Mouse (Mus musculus) kidney, embryonic 15.5 days (tissue): ENCODE measurements around the gene Osbpl5. TPM values are rescaled to one million over a fixed set of nuclear protein-coding genes. Genes with fewer than 3 reads are reported as not detected.
"Not testable (repeated sequence)": the region's sequence is repeated elsewhere in the genome, so short reads cannot be mapped to it uniquely, and the experiment has no call there.

Experiments used
- ATAC-seq: fragments of 200-750 bp; cut with Nextera tagmentation; replicated peaks from 2 replicates; pipeline ENCODE4 v1.8.0; 2017; ENCODE audit warnings: moderate TSS enrichment; ENCODE audit not compliant: low FRiP score
- H3K27ac ChIP-seq: fragments of 300-500 bp; sonication (generic); 2 replicates; pipeline ENCODE4 v1.5.1; 2015; ENCODE audit warnings: mild to moderate bottlenecking, inconsistent platforms
- H3K27me3 ChIP-seq: fragments of 300-500 bp; sonication (generic); 2 replicates; pipeline ENCODE4 v1.6.1; 2015; ENCODE audit warnings: inconsistent platforms
- H3K36me3 ChIP-seq: fragments of 300-500 bp; sonication (generic); 2 replicates; pipeline ENCODE4 v1.6.1; 2015; ENCODE audit warnings: inconsistent platforms
- H3K4me1 ChIP-seq: fragments of 300-500 bp; sonication (generic); 2 replicates; pipeline ENCODE4 v1.6.1; 2015; ENCODE audit warnings: inconsistent platforms
- H3K4me2 ChIP-seq: fragments of 300-500 bp; sonication (generic); 2 replicates; pipeline ENCODE4 v1.6.1; 2015; ENCODE audit warnings: moderate library complexity, mild to moderate bottlenecking, inconsistent platforms
- H3K4me3 ChIP-seq: fragments of 300-500 bp; sonication (generic); replicated peaks from 2 replicates; pipeline ENCODE4 v1.5.1; 2015; ENCODE audit warnings: mild to moderate bottlenecking, inconsistent platforms
- H3K9ac ChIP-seq: fragments of 300-500 bp; sonication (generic); 2 replicates; pipeline ENCODE4 v1.6.1; 2015; ENCODE audit warnings: mild to moderate bottlenecking, inconsistent platforms
- H3K9me3 ChIP-seq: fragments of 300-500 bp; sonication (generic); replicated peaks from 2 replicates; pipeline ENCODE4 v1.6.1; 2016; ENCODE audit warnings: inconsistent platforms
- WGBS: fragments of 180-500 bp; shearing (Covaris S2); methylation state at CpG from one replicate; pipeline ENCODE4 v1.1.7; 2015; ENCODE audit warnings: mixed read lengths; 5-methylcytosine and 5-hydroxymethylcytosine counted together
- microRNA-seq: library from miRNA; unstranded; fragments of <30 nt; microRNA quantifications from one replicate; pipeline ENCODE4, GENCODE M21; 2016
- polyA plus RNA-seq: library from polyadenylated mRNA; unstranded; fragments of >200 nt; fragmentation: Nextera tagmentation; extraction: Ambion mirVana; gene quantifications from 2 replicates; pipeline ENCODE4 v1.2.1, GENCODE M21; 2015

The Osbpl5 gene
- polyA plus RNA-seq, 1 experiment from 2014 or later = 34.0 TPM

GRCm38 (mm10) chr7:143663470-143663869 lies 93.3 kb downstream of the Osbpl5 start:
- Histone ChIP-seq H3K27ac (no peak overlapping the region), H3K36me3 (no peaks in the 10 kb centered on the region), H3K4me2 (no peak overlapping the region), H3K9ac (no peak overlapping the region), H3K4me1 (0 out of 2 replicates have a peak, but pooled peaks cover 3% of the 10 kb centered on the region), H3K9me3 (no peaks in the 10 kb centered on the region), H3K27me3 (no peaks in the 10 kb centered on the region), H3K4me3 (no peak overlapping the region)
- 88% methylated on average over 2 of the region's 2 CpGs for WGBS
- no peak for ATAC-seq

GRCm38 (mm10) chr7:143660797-143661196 lies 96.0 kb downstream of the Osbpl5 start:
- Histone ChIP-seq H3K27ac (no peak overlapping the region), H3K4me2 (no peak overlapping the region), H3K36me3 (no peaks in the 10 kb centered on the region), H3K27me3 (no peaks in the 10 kb centered on the region), H3K9me3 (no peaks in the 10 kb centered on the region), H3K9ac (no peak overlapping the region), H3K4me3 (no peak overlapping the region), H3K4me1 (0 out of 2 replicates have a peak, but pooled peaks cover 3% of the 10 kb centered on the region)
- ATAC-seq = no peak

DNA sequence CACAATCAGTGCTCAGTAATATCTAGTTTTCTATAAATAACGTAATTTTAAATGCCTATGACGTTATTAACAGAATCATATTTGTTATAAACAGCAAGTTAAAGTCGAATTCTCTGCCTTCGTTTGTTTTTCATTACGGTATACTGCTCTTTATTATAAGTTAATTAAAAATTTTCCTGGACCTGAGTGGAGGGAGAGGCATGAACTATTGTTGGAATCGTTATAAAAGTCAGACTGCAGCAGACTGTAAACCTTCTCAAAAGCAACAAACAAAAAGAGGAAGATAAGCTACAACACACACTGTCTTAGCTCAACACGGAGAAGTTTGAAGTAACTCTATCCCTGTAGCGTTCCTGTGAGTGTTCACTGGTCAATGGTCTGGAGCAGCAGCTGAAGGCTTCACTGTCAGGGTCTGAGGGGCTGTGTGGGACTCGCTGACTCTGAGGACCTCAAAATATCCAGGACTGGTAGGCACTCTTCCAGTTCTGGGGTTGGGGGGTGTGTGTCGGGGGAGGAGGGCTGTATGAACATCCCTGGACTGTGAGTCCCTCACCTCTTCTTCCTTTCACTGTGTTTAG lies 106.9 kb downstream of the Osbpl5 start:
- 48% methylated on average over 10 of the region's 10 CpGs for WGBS

GRCm38 (mm10) chr7:143649034-143649768 lies 107.6 kb downstream of the Osbpl5 start, which contains the start of gene Tnfrsf22:
TSS of gene Tnfrsf22 (minus strand) at chr7:143649661.
- WGBS = 1% methylated on average over 39 of the region's 39 CpGs
- Histone ChIP-seq H3K9ac (peak within 1 kb of the TSS; percentile 73), H3K4me1 (0 out of 2 replicates have a peak, but pooled peaks cover 2% of the 10 kb centered on the region), H3K9me3 (no peaks in the 10 kb centered on the region), H3K4me2 (peak within 1 kb of the TSS; percentile 92), H3K4me3 (peak within 1 kb of the TSS; percentile 80), H3K36me3 (no peaks in the 10 kb centered on the region), H3K27me3 (no peaks in the 10 kb centered on the region), H3K27ac (peak within 1 kb of the TSS; percentile 68; the same call in 1 of the 2 replicates)
- ATAC-seq = peak; percentile 98

More for the DNA sequence above, 106.9 kb downstream of the Osbpl5 start:
- H3K27ac ChIP-seq, H3K36me3 ChIP-seq, H3K27me3 ChIP-seq, H3K9me3 ChIP-seq, H3K4me1 ChIP-seq, H3K9ac ChIP-seq: not testable (repeated sequence)
- H3K4me2 ChIP-seq = peak overlapping the region; percentile 92
- ATAC-seq = peak; percentile 81; the same call in 1 of the 2 replicates
- peak overlapping the region; percentile 80 for H3K4me3 ChIP-seq

- not testable (repeated sequence) for H3K4me3 ChIP-seq, H3K4me2 ChIP-seq, H3K36me3 ChIP-seq, ATAC-seq, H3K27me3 ChIP-seq, H3K9me3 ChIP-seq, H3K4me1 ChIP-seq, H3K27ac ChIP-seq, H3K9ac ChIP-seq
- WGBS = 83% methylated on average over 2 of the region's 2 CpGs
Observed at GRCm38 (mm10) chr7:143643949-143644348, 112.8 kb downstream of the Osbpl5 start.

Small RNA genes lying within 50 kb of the gene (microRNA-seq; reads per million reads assigned to microRNA genes)
- not detected for gene Gm22064

Other genes with a start within 250 kb of the Osbpl5 start
- 276 and 287 TPM in 2 replicates for gene Nap1l4, start 207.9 kb downstream of the Osbpl5 start, polyA plus RNA-seq
- 62.3 and 62.9 TPM in 2 replicates for gene Cars, start 156.9 kb downstream of the Osbpl5 start, polyA plus RNA-seq
- gene Tnfrsf26, start 128.3 kb downstream of the Osbpl5 start, polyA plus RNA-seq = 0.54 and 0.65 TPM in 2 replicates
- 10.6 and 12.1 TPM in 2 replicates for gene Tnfrsf22, start 107.3 kb downstream of the Osbpl5 start, polyA plus RNA-seq
- gene Tnfrsf23, start 71.1 kb downstream of the Osbpl5 start, polyA plus RNA-seq = 2.0 and 2.8 TPM in 2 replicates
- gene Mrgprg, start 10.0 kb upstream of the Osbpl5 start, polyA plus RNA-seq = not detected in 2 replicates
- gene Mrgpre, start 27.5 kb upstream of the Osbpl5 start, polyA plus RNA-seq = 1.7 and 2.0 TPM in 2 replicates
- 9.0 and 10.4 TPM in 2 replicates for gene Nadsyn1, start 65.9 kb upstream of the Osbpl5 start, polyA plus RNA-seq
- 37.7 and 47.2 TPM in 2 replicates for gene Dhcr7, start 66.2 kb upstream of the Osbpl5 start, polyA plus RNA-seq
- not detected in 2 replicates for gene Gm498, start 109.9 kb upstream of the Osbpl5 start, polyA plus RNA-seq
- 2.6 and 2.7 TPM in 2 replicates for gene Shank2, start 244.9 kb upstream of the Osbpl5 start, polyA plus RNA-seq